In the genomic region with DNA sequence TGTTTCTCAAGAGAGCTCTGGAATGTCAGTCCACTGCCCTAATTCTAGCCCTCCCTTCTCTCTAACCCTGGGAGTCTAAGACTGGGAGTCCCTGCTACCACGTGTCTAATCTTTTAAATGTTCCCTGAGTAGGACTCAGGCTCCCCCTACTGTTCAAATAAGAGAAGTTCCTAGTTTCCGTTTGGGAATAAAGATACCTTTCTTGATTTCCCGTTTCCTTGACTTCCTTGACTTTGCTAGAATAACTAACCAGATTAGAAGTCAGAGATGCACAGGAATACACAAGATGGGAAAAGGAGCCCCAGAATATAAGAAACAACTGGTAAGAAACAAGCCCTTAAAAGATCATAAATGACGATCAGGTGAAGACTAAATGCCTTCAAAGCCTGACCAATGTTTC, we compare ENCODE assay signal across 8 mouse cellular contexts. TPM values are rescaled to one million over a fixed set of nuclear protein-coding genes. Genes with fewer than 3 reads are reported as not detected.
DNase-seq lines count a peak whose midpoint lies in the region; ATAC-seq lines count a peak whose summit lies in the region.

No protein-coding gene starts in this region.

- H3K27me3 ChIP-seq in megakaryocyte, embryonic 14.5 days (replicated peaks): no peaks in the 10 kb centered on the region
- H3K27me3 ChIP-seq in heart, embryonic 15.5 days: no peaks in the 10 kb centered on the region
- no peaks in the 10 kb centered on the region for H3K27me3 ChIP-seq in lung, embryonic 16.5 days (ENCODE audit: control insufficient read depth, insufficient read depth, low read depth, low read length)
- no peaks in the 10 kb centered on the region for H3K27me3 ChIP-seq in stomach, embryonic 16.5 days (ENCODE audit: control insufficient read depth, insufficient read depth, low read length)

- intact Hi-C loops in left cerebral cortex, postnatal 4 days (cut with DNase I): no loop called here

- peaks cover 46% of the 10 kb centered on the region for H3K36me3 ChIP-seq in megakaryocyte, embryonic 14.5 days (replicated peaks; ENCODE audit: low read length)
- peaks cover 34% of the 10 kb centered on the region for H3K36me3 ChIP-seq in heart, embryonic 15.5 days
- H3K36me3 ChIP-seq in lung, embryonic 16.5 days (ENCODE audit: control insufficient read depth, insufficient read depth, low read length): peaks cover 28% of the 10 kb centered on the region
- H3K36me3 ChIP-seq in stomach, embryonic 16.5 days (ENCODE audit: control insufficient read depth, insufficient read depth, low read length): peaks cover 16% of the 10 kb centered on the region

- DNase-seq in c-Kit-positive CD71-positive TER-119-negative erythroid progenitor cells, embryonic 14.5 days (ENCODE audit: low read depth): peak; percentile 65
- no peak for DNase-seq in left cerebral cortex, postnatal 4 days
- DNase-seq in urinary bladder, adult 18-20 months (ENCODE audit: low spot score in 2 of 2): no peak

- peak overlapping the region; percentile 96 for H3K27ac ChIP-seq in heart, embryonic 15.5 days
- peak overlapping the region; percentile 97; the same call in 1 of the 2 replicates for H3K27ac ChIP-seq in lung, embryonic 16.5 days (ENCODE audit: low read length)
- H3K27ac ChIP-seq in stomach, embryonic 16.5 days (ENCODE audit: low read length): peak overlapping the region; percentile 95

- H3K4me2 ChIP-seq in heart, embryonic 15.5 days: peak overlapping the region; percentile 87
- peak overlapping the region; percentile 91 for H3K4me2 ChIP-seq in lung, embryonic 16.5 days (ENCODE audit: low read depth, low read length)
- H3K4me2 ChIP-seq in stomach, embryonic 16.5 days (ENCODE audit: low read depth, low read length): peak overlapping the region; percentile 82

- no peaks in the 10 kb centered on the region for H3K9me3 ChIP-seq in megakaryocyte, embryonic 14.5 days
- H3K9me3 ChIP-seq in heart, embryonic 15.5 days (replicated peaks): no peaks in the 10 kb centered on the region
- H3K9me3 ChIP-seq in lung, embryonic 16.5 days (ENCODE audit: control insufficient read depth, low read length): no peaks in the 10 kb centered on the region
- no peaks in the 10 kb centered on the region for H3K9me3 ChIP-seq in stomach, embryonic 16.5 days (replicated peaks; ENCODE audit: control insufficient read depth, low read length)

- ATAC-seq in megakaryocyte, adult 5-6 weeks (ENCODE audit: poor library complexity, severe bottlenecking): no peak
- ATAC-seq in heart, embryonic 15.5 days (replicated peaks; ENCODE audit: insufficient number of reproducible peaks, insufficient read depth, low FRiP score, low read depth): no peak
- ATAC-seq in lung, embryonic 16.5 days (ENCODE audit: low read depth): no peak
- no peak for ATAC-seq in stomach, embryonic 16.5 days (ENCODE audit: insufficient read depth, low FRiP score)

- H3K4me3 ChIP-seq in megakaryocyte, embryonic 14.5 days (replicated peaks): peak overlapping the region; percentile 97
- H3K4me3 ChIP-seq in heart, embryonic 15.5 days: peak overlapping the region; percentile 68
- H3K4me3 ChIP-seq in lung, embryonic 16.5 days (ENCODE audit: low read length): peak overlapping the region; percentile 88
- H3K4me3 ChIP-seq in stomach, embryonic 16.5 days (replicated peaks; ENCODE audit: low read length): peak overlapping the region; percentile 67

- 9% methylated on average over 4 of the region's 4 CpGs for WGBS in heart, embryonic 15.5 days
- 6% methylated on average over 4 of the region's 4 CpGs for WGBS in lung, embryonic 16.5 days
- WGBS in stomach, embryonic 16.5 days: 13% methylated on average over 4 of the region's 4 CpGs

- peaks cover 50% of the 10 kb centered on the region for H3K4me1 ChIP-seq in megakaryocyte, embryonic 14.5 days
- H3K4me1 ChIP-seq in heart, embryonic 15.5 days (replicated peaks): peaks cover 21% of the 10 kb centered on the region
- H3K4me1 ChIP-seq in lung, embryonic 16.5 days (replicated peaks; ENCODE audit: control insufficient read depth, insufficient read depth, low read length): peaks cover 10% of the 10 kb centered on the region
- peaks cover 6% of the 10 kb centered on the region; the same call in 1 of the 2 replicates for H3K4me1 ChIP-seq in stomach, embryonic 16.5 days (ENCODE audit: control insufficient read depth, insufficient read depth, low read length)

- H3K9ac ChIP-seq in heart, embryonic 15.5 days: peak overlapping the region; percentile 64; the same call in 1 of the 2 replicates
- H3K9ac ChIP-seq in lung, embryonic 16.5 days (ENCODE audit: low read length): peak overlapping the region; percentile 78
- H3K9ac ChIP-seq in stomach, embryonic 16.5 days (ENCODE audit: low read length): peak overlapping the region; percentile 80

RNA-seq across cellular contexts. Expression of a gene that starts 1.2 kb away (rescaled TPM):
- 21.5 and 24.2 TPM in 2 replicates for polyA plus RNA-seq in megakaryocyte, embryonic 14.5 days (2012; ENCODE audit: insufficient read depth, low replicate concordance)
- 6.0 and 8.1 TPM in 2 replicates for total RNA-seq in megakaryocyte, adult 5-6 weeks (2015)
- 12.9 and 14.5 TPM in 2 replicates for total RNA-seq in megakaryocyte, adult 5-6 weeks (2017)
- 10.2 and 11.0 TPM in 2 replicates for polyA plus RNA-seq in heart, embryonic 15.5 days (2015; fragmentation: Nextera tagmentation; extraction: Ambion mirVana)
- polyA plus RNA-seq in lung, embryonic 16.5 days (2015; fragmentation: Nextera tagmentation; extraction: Ambion mirVana): 10.9 and 11.9 TPM in 2 replicates
- 10.7 and 10.8 TPM in 2 replicates for polyA plus RNA-seq in stomach, embryonic 16.5 days (2015; fragmentation: Nextera tagmentation; extraction: Ambion mirVana)
- total RNA-seq in left cerebral cortex, postnatal 4 days (2021): 10 to 100 TPM; 14.0 to 15.2 TPM

RNA-seq across cellular contexts. Expression of a gene that starts 2.7 kb away (rescaled TPM):
- polyA plus RNA-seq in megakaryocyte, embryonic 14.5 days (2012; ENCODE audit: insufficient read depth, low replicate concordance): 1,477 and 10,817 TPM in 2 replicates
- 2,152 and 2,213 TPM in 2 replicates for total RNA-seq in megakaryocyte, adult 5-6 weeks (2015)
- 1,919 and 2,042 TPM in 2 replicates for total RNA-seq in megakaryocyte, adult 5-6 weeks (2017)
- 2,261 and 2,363 TPM in 2 replicates for polyA plus RNA-seq in heart, embryonic 15.5 days (2015; fragmentation: Nextera tagmentation; extraction: Ambion mirVana)
- 4,142 and 4,423 TPM in 2 replicates for polyA plus RNA-seq in lung, embryonic 16.5 days (2015; fragmentation: Nextera tagmentation; extraction: Ambion mirVana)
- polyA plus RNA-seq in stomach, embryonic 16.5 days (2015; fragmentation: Nextera tagmentation; extraction: Ambion mirVana): 3,732 and 3,890 TPM in 2 replicates
- total RNA-seq in left cerebral cortex, postnatal 4 days (2021): 1,000 to 10,000 TPM; 2,825 to 2,926 TPM

RNA-seq across cellular contexts. Expression of a gene that starts 19.4 kb away (rescaled TPM):
- 407 and 451 TPM in 2 replicates for polyA plus RNA-seq in megakaryocyte, embryonic 14.5 days (2012; ENCODE audit: insufficient read depth, low replicate concordance)
- total RNA-seq in megakaryocyte, adult 5-6 weeks (2015): 116 TPM in 2 replicates
- 90.4 and 95.0 TPM in 2 replicates for total RNA-seq in megakaryocyte, adult 5-6 weeks (2017)
- polyA plus RNA-seq in heart, embryonic 15.5 days (2015; fragmentation: Nextera tagmentation; extraction: Ambion mirVana): 101 and 132 TPM in 2 replicates
- 161 and 167 TPM in 2 replicates for polyA plus RNA-seq in lung, embryonic 16.5 days (2015; fragmentation: Nextera tagmentation; extraction: Ambion mirVana)
- polyA plus RNA-seq in stomach, embryonic 16.5 days (2015; fragmentation: Nextera tagmentation; extraction: Ambion mirVana): 198 and 206 TPM in 2 replicates
- 100 to 1,000 TPM; 111 TPM for total RNA-seq in left cerebral cortex, postnatal 4 days (2021)

RNA-seq across cellular contexts. Expression of a gene that starts 20.7 kb away (rescaled TPM):
- polyA plus RNA-seq in megakaryocyte, embryonic 14.5 days (2012; ENCODE audit: insufficient read depth, low replicate concordance): 48.5 and 62.5 TPM in 2 replicates
- total RNA-seq in megakaryocyte, adult 5-6 weeks (2015): 125 and 127 TPM in 2 replicates
- 266 and 267 TPM in 2 replicates for total RNA-seq in megakaryocyte, adult 5-6 weeks (2017)
- polyA plus RNA-seq in heart, embryonic 15.5 days (2015; fragmentation: Nextera tagmentation; extraction: Ambion mirVana): 19.4 and 29.0 TPM in 2 replicates
- 32.5 and 34.4 TPM in 2 replicates for polyA plus RNA-seq in lung, embryonic 16.5 days (2015; fragmentation: Nextera tagmentation; extraction: Ambion mirVana)
- 32.9 TPM in 2 replicates for polyA plus RNA-seq in stomach, embryonic 16.5 days (2015; fragmentation: Nextera tagmentation; extraction: Ambion mirVana)
- total RNA-seq in left cerebral cortex, postnatal 4 days (2021): 10 to 100 TPM; 13.7 to 16.3 TPM

RNA-seq across cellular contexts. Expression of a gene that starts 43.1 kb away (rescaled TPM):
- polyA plus RNA-seq in megakaryocyte, embryonic 14.5 days (2012; ENCODE audit: insufficient read depth, low replicate concordance): 0.08 TPM in 1 of 2 replicates, not detected in the other
- total RNA-seq in megakaryocyte, adult 5-6 weeks (2015): 2.5 and 2.8 TPM in 2 replicates
- total RNA-seq in megakaryocyte, adult 5-6 weeks (2017): 1.5 and 2.1 TPM in 2 replicates
- 3.4 and 5.0 TPM in 2 replicates for polyA plus RNA-seq in heart, embryonic 15.5 days (2015; fragmentation: Nextera tagmentation; extraction: Ambion mirVana)
- polyA plus RNA-seq in lung, embryonic 16.5 days (2015; fragmentation: Nextera tagmentation; extraction: Ambion mirVana): 26.9 and 27.6 TPM in 2 replicates
- 32.0 and 38.0 TPM in 2 replicates for polyA plus RNA-seq in stomach, embryonic 16.5 days (2015; fragmentation: Nextera tagmentation; extraction: Ambion mirVana)
- total RNA-seq in left cerebral cortex, postnatal 4 days (2021): under 1 TPM; 0.62 to 0.66 TPM
